Mouse (Mus musculus): Measurements from ENCODE around the gene Vstm4. TPM values are rescaled to one million over a fixed set of nuclear protein-coding genes. Genes with fewer than 3 reads are reported as not detected.

The Vstm4 gene
- polyA plus RNA-seq, 2 experiments = 14.8 to 25.0 TPM

GRCm38 (mm10) chr14:32932220-32932619 is 75.7 kb downstream of the Vstm4 start:
- no peak overlapping the region for H3K4me3 ChIP-seq (replicated peaks; ENCODE audit: low read length)
- no peak overlapping the region for H3K27ac ChIP-seq (replicated peaks; ENCODE audit: low read depth, low read length)
- WGBS = 78% methylated on average over 8 of the region's 8 CpGs
- H3K4me2 ChIP-seq (replicated peaks; ENCODE audit: low read depth, low read length, severe bottlenecking) = no peak overlapping the region
- no peak for DNase-seq (ENCODE audit: low spot score)
- no peaks in the 10 kb centered on the region for H3K36me3 ChIP-seq (ENCODE audit: control insufficient read depth, insufficient read depth, low read length)
- no peaks in the 10 kb centered on the region for H3K9me3 ChIP-seq (ENCODE audit: control insufficient read depth, low read length)
- ATAC-seq (ENCODE audit: low FRiP score, low read depth) = no peak
- no peak overlapping the region for H3K9ac ChIP-seq (ENCODE audit: low read depth, low read length, severe bottlenecking)
- no peaks in the 10 kb centered on the region for H3K27me3 ChIP-seq (ENCODE audit: control insufficient read depth, insufficient read depth, low read length)
- H3K4me1 ChIP-seq (ENCODE audit: control insufficient read depth, insufficient read depth, low read length) = no peaks in the 10 kb centered on the region
- TF ChIP-seq POLR2A (IDR thresholded peaks at IDR 0.05; ENCODE audit: borderline replicate concordance, extremely low read depth, insufficient read depth, insufficient read length) = no peak

GRCm38 (mm10) chr14:32934064-32934463 is 77.5 kb downstream of the Vstm4 start:
- no peak for DNase-seq (ENCODE audit: low spot score)
- Histone ChIP-seq H3K9me3 (ENCODE audit: control insufficient read depth, low read length) (no peaks in the 10 kb centered on the region), H3K36me3 (ENCODE audit: control insufficient read depth, insufficient read depth, low read length) (no peaks in the 10 kb centered on the region), H3K9ac (ENCODE audit: low read depth, low read length, severe bottlenecking) (no peak overlapping the region), H3K27me3 (ENCODE audit: control insufficient read depth, insufficient read depth, low read length) (no peaks in the 10 kb centered on the region), H3K4me2 (replicated peaks; ENCODE audit: low read depth, low read length, severe bottlenecking) (no peak overlapping the region), H3K27ac (replicated peaks; ENCODE audit: low read depth, low read length) (no peak overlapping the region), H3K4me1 (ENCODE audit: control insufficient read depth, insufficient read depth, low read length) (no peaks in the 10 kb centered on the region), H3K4me3 (replicated peaks; ENCODE audit: low read length) (no peak overlapping the region)
- TF ChIP-seq POLR2A (IDR thresholded peaks at IDR 0.05; ENCODE audit: borderline replicate concordance, extremely low read depth, insufficient read depth, insufficient read length) = no peak
- WGBS = 79% methylated on average over 6 of the region's 6 CpGs
- no peak for ATAC-seq (ENCODE audit: low FRiP score, low read depth)

- H3K9me3 ChIP-seq (ENCODE audit: control insufficient read depth, low read length) = no peaks in the 10 kb centered on the region
- no peaks in the 10 kb centered on the region for H3K36me3 ChIP-seq (ENCODE audit: control insufficient read depth, insufficient read depth, low read length)
- no peak for DNase-seq (ENCODE audit: low spot score)
- no peak for ATAC-seq (ENCODE audit: low FRiP score, low read depth)
- H3K9ac ChIP-seq (ENCODE audit: low read depth, low read length, severe bottlenecking) = no peak overlapping the region
- 75% methylated on average over 5 of the region's 5 CpGs for WGBS
- no peak overlapping the region for H3K4me3 ChIP-seq (replicated peaks; ENCODE audit: low read length)
- H3K4me1 ChIP-seq (ENCODE audit: control insufficient read depth, insufficient read depth, low read length) = no peaks in the 10 kb centered on the region
- H3K4me2 ChIP-seq (replicated peaks; ENCODE audit: low read depth, low read length, severe bottlenecking) = no peak overlapping the region
- TF ChIP-seq POLR2A (IDR thresholded peaks at IDR 0.05; ENCODE audit: borderline replicate concordance, extremely low read depth, insufficient read depth, insufficient read length) = no peak
- H3K27ac ChIP-seq (replicated peaks; ENCODE audit: low read depth, low read length) = no peak overlapping the region
- no peaks in the 10 kb centered on the region for H3K27me3 ChIP-seq (ENCODE audit: control insufficient read depth, insufficient read depth, low read length)
Observed at GRCm38 (mm10) chr14:32939217-32939616, 82.7 kb downstream of the Vstm4 start.

- Histone ChIP-seq H3K4me3 (replicated peaks; ENCODE audit: low read length) (no peak overlapping the region), H3K9me3 (ENCODE audit: control insufficient read depth, low read length) (no peaks in the 10 kb centered on the region), H3K4me1 (ENCODE audit: control insufficient read depth, insufficient read depth, low read length) (peaks cover 6% of the 10 kb centered on the region), H3K9ac (ENCODE audit: low read depth, low read length, severe bottlenecking) (no peak overlapping the region), H3K4me2 (replicated peaks; ENCODE audit: low read depth, low read length, severe bottlenecking) (no peak overlapping the region), H3K36me3 (ENCODE audit: control insufficient read depth, insufficient read depth, low read length) (no peaks in the 10 kb centered on the region), H3K27me3 (ENCODE audit: control insufficient read depth, insufficient read depth, low read length) (no peaks in the 10 kb centered on the region), H3K27ac (replicated peaks; ENCODE audit: low read depth, low read length) (no peak overlapping the region)
- ATAC-seq (ENCODE audit: low FRiP score, low read depth) = no peak
- DNase-seq (ENCODE audit: low spot score) = no peak
- 95% methylated on average over 2 of the region's 2 CpGs for WGBS
- no peak for TF ChIP-seq POLR2A (IDR thresholded peaks at IDR 0.05; ENCODE audit: borderline replicate concordance, extremely low read depth, insufficient read depth, insufficient read length)
Observed at GRCm38 (mm10) chr14:32947512-32947911, 91.0 kb downstream of the Vstm4 start.

- ATAC-seq (ENCODE audit: low FRiP score, low read depth) (peak; percentile 68; the same call in 1 of the 2 replicates), DNase-seq (ENCODE audit: low spot score) (peak; percentile 52)
- WGBS = 39% methylated on average over 20 of the region's 20 CpGs
- no peak overlapping the region for H3K4me3 ChIP-seq (replicated peaks; ENCODE audit: low read length)
- no peaks in the 10 kb centered on the region for H3K9me3 ChIP-seq (ENCODE audit: control insufficient read depth, low read length)
- TF ChIP-seq POLR2A (IDR thresholded peaks at IDR 0.05; ENCODE audit: borderline replicate concordance, extremely low read depth, insufficient read depth, insufficient read length) = no peak
- H3K4me1 ChIP-seq (ENCODE audit: control insufficient read depth, insufficient read depth, low read length) = peaks cover 6% of the 10 kb centered on the region
- H3K36me3 ChIP-seq (ENCODE audit: control insufficient read depth, insufficient read depth, low read length) = no peaks in the 10 kb centered on the region
- H3K27me3 ChIP-seq (ENCODE audit: control insufficient read depth, insufficient read depth, low read length) = no peaks in the 10 kb centered on the region
- H3K4me2 ChIP-seq (replicated peaks; ENCODE audit: low read depth, low read length, severe bottlenecking) = no peak overlapping the region
- no peak overlapping the region for H3K27ac ChIP-seq (replicated peaks; ENCODE audit: low read depth, low read length)
- H3K9ac ChIP-seq (ENCODE audit: low read depth, low read length, severe bottlenecking) = no peak overlapping the region
Observed at GRCm38 (mm10) chr14:32950312-32951301, 94.1 kb downstream of the Vstm4 start.
